Mouse (Mus musculus): ENCODE measurements at regions not wholly inside any gene's neighbourhood (a gene's known extent, or its start where the extent isn't known, plus 50 kb on each side); places are given as distances from the start of the nearest gene placed in this dataset.

- no peak overlapping the region for H3K4me3 ChIP-seq (replicated peaks; ENCODE audit: low read length)
Observed at GRCm38 (mm10) chr10:104367219-104367618, 173.4 kb downstream of the Gm4340 start.

DNA sequence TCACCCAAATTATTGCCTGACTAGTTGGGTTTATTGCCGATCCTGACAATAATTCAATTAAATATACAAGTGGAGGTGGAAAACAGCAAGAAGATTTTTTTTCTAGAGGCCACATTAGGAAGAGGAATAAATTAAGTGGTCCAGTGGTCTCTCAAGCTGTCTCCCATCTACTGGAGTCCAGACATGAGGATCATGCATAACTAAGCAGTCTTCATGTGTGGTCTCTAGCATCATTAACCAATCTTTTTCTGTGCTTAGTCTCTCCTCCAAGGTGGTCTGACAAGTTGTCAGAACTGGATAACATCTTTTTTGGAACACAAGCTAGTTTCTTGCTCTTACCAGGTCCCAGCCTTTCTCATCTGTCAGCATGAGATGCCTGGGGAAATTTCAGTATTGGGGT, 180.7 kb downstream of the Gm4340 start:
- H3K4me3 ChIP-seq (replicated peaks; ENCODE audit: low read length): no peak overlapping the region
- no peaks in the 10 kb centered on the region for H3K36me3 ChIP-seq (ENCODE audit: control insufficient read depth, insufficient read depth, low read length)
- 81% methylated on average over 1 of the region's 1 CpGs for WGBS
- H3K4me1 ChIP-seq (ENCODE audit: control insufficient read depth, insufficient read depth, low read length): no peaks in the 10 kb centered on the region
- ATAC-seq (ENCODE audit: insufficient read depth, low FRiP score): no peak
- no peaks in the 10 kb centered on the region for H3K9me3 ChIP-seq (replicated peaks; ENCODE audit: control insufficient read depth, low read length)
- no peak overlapping the region for H3K9ac ChIP-seq (ENCODE audit: low read length)
- no peaks in the 10 kb centered on the region for H3K27me3 ChIP-seq (ENCODE audit: control insufficient read depth, insufficient read depth, low read length)
- H3K27ac ChIP-seq (ENCODE audit: low read length): no peak overlapping the region
- H3K4me2 ChIP-seq (ENCODE audit: low read depth, low read length): no peak overlapping the region

More at GRCm38 (mm10) chr10:104367219-104367618, 173.4 kb downstream of the Gm4340 start:
- no peaks in the 10 kb centered on the region for H3K27me3 ChIP-seq (ENCODE audit: control insufficient read depth, insufficient read depth, low read length)
- no peaks in the 10 kb centered on the region for H3K9me3 ChIP-seq (replicated peaks; ENCODE audit: control insufficient read depth, low read length)
- no peak for ATAC-seq (ENCODE audit: insufficient read depth, low FRiP score)
- H3K9ac ChIP-seq (ENCODE audit: low read length): no peak overlapping the region
- no peaks in the 10 kb centered on the region for H3K4me1 ChIP-seq (ENCODE audit: control insufficient read depth, insufficient read depth, low read length)
- no peak overlapping the region for H3K27ac ChIP-seq (ENCODE audit: low read length)
- H3K36me3 ChIP-seq (ENCODE audit: control insufficient read depth, insufficient read depth, low read length): no peaks in the 10 kb centered on the region
- H3K4me2 ChIP-seq (ENCODE audit: low read depth, low read length): no peak overlapping the region
- 95% methylated on average over 2 of the region's 2 CpGs for WGBS

DNA sequence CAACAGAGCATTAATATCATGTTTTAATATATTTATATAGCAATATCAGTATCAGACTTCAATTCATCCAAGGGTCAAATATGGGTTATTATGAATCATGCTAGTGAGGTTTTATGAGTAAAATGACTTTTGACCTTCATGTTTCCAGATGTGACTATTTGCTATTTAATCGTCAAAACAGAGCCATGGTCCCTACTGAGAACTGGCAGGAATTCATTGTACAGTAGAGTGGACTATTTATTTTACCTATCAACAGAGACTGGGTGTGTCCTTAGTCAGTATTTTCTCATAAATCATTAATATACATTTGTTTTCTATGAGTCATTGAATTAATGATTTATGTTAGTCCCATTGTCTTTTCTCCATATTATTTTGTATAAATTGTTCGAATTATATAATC, 194.4 kb downstream of the Gm4340 start:
- Histone ChIP-seq H3K9me3 (replicated peaks; ENCODE audit: control insufficient read depth, low read length) (no peaks in the 10 kb centered on the region), H3K9ac (ENCODE audit: low read length) (no peak overlapping the region), H3K27me3 (ENCODE audit: control insufficient read depth, insufficient read depth, low read length) (no peaks in the 10 kb centered on the region), H3K36me3 (ENCODE audit: control insufficient read depth, insufficient read depth, low read length) (no peaks in the 10 kb centered on the region), H3K4me3 (replicated peaks; ENCODE audit: low read length) (no peak overlapping the region), H3K4me2 (ENCODE audit: low read depth, low read length) (no peak overlapping the region), H3K27ac (ENCODE audit: low read length) (no peak overlapping the region), H3K4me1 (ENCODE audit: control insufficient read depth, insufficient read depth, low read length) (no peaks in the 10 kb centered on the region)
- ATAC-seq (ENCODE audit: insufficient read depth, low FRiP score): no peak
- 47% methylated on average over 2 of the region's 2 CpGs for WGBS

- 83% methylated on average over 1 of the region's 1 CpGs for WGBS
- no peak for ATAC-seq (ENCODE audit: insufficient read depth, low FRiP score)
- no peaks in the 10 kb centered on the region for H3K27me3 ChIP-seq (ENCODE audit: control insufficient read depth, insufficient read depth, low read length)
- H3K9me3 ChIP-seq (replicated peaks; ENCODE audit: control insufficient read depth, low read length): no peaks in the 10 kb centered on the region
- H3K9ac ChIP-seq (ENCODE audit: low read length): no peak overlapping the region
- H3K36me3 ChIP-seq (ENCODE audit: control insufficient read depth, insufficient read depth, low read length): no peaks in the 10 kb centered on the region
- H3K4me1 ChIP-seq (ENCODE audit: control insufficient read depth, insufficient read depth, low read length): no peaks in the 10 kb centered on the region
- no peak overlapping the region for H3K27ac ChIP-seq (ENCODE audit: low read length)
- H3K4me3 ChIP-seq (replicated peaks; ENCODE audit: low read length): no peak overlapping the region
- H3K4me2 ChIP-seq (ENCODE audit: low read depth, low read length): no peak overlapping the region
Observed at GRCm38 (mm10) chr10:104395711-104396110, 201.9 kb downstream of the Gm4340 start.

DNA sequence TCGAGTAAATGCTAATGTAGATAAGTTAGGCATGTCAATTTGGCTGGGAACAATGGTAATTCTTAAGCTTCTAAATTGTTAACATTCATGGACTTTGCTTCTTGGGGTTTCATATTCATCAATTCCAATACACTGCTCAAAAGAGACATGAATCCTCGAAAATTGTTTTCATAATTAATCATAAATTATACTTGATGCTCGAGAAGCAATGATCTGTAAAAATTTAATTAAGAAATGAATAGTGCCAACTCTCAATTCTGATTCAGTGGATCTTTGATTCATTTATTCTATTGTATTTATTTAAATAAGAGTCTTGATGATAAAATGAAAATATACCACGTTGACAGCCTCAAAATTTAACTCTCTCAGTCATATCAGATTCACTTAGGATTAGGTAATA, 214.9 kb downstream of the Gm4340 start:
- Histone ChIP-seq H3K4me3 (replicated peaks; ENCODE audit: low read length) (no peak overlapping the region), H3K9ac (ENCODE audit: low read length) (no peak overlapping the region), H3K4me2 (ENCODE audit: low read depth, low read length) (no peak overlapping the region), H3K27ac (ENCODE audit: low read length) (no peak overlapping the region), H3K36me3 (ENCODE audit: control insufficient read depth, insufficient read depth, low read length) (no peaks in the 10 kb centered on the region), H3K4me1 (ENCODE audit: control insufficient read depth, insufficient read depth, low read length) (no peaks in the 10 kb centered on the region), H3K27me3 (ENCODE audit: control insufficient read depth, insufficient read depth, low read length) (no peaks in the 10 kb centered on the region), H3K9me3 (replicated peaks; ENCODE audit: control insufficient read depth, low read length) (no peaks in the 10 kb centered on the region)
- 57% methylated on average over 4 of the region's 4 CpGs for WGBS
- ATAC-seq (ENCODE audit: insufficient read depth, low FRiP score): no peak

DNA sequence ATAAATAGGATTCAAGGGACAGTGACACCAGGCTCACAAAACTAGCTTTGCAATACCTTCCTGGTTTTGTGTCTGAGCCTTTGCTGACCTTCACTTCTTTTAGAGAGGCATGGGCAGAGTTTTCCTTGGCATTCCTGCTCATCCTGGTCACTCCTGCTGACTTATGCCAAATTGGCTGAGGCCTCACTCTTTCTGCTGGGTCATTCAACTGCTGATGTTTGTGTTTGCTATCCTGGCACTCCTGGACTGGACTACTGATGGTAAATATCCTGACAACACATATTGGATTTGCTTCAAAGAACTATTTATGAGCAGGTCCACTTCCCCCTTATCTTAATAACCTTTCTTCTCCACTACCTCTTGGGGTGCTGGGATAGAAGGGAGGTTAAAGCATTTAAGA, 228.7 kb downstream of the Gm4340 start:
- H3K4me3 ChIP-seq (replicated peaks; ENCODE audit: low read length): no peak overlapping the region
- H3K36me3 ChIP-seq (ENCODE audit: control insufficient read depth, insufficient read depth, low read length): no peaks in the 10 kb centered on the region
- no peaks in the 10 kb centered on the region for H3K9me3 ChIP-seq (replicated peaks; ENCODE audit: control insufficient read depth, low read length)
- no peaks in the 10 kb centered on the region for H3K27me3 ChIP-seq (ENCODE audit: control insufficient read depth, insufficient read depth, low read length)
- no peak overlapping the region for H3K9ac ChIP-seq (ENCODE audit: low read length)
- H3K4me2 ChIP-seq (ENCODE audit: low read depth, low read length): no peak overlapping the region
- H3K27ac ChIP-seq (ENCODE audit: low read length): no peak overlapping the region
- H3K4me1 ChIP-seq (ENCODE audit: control insufficient read depth, insufficient read depth, low read length): no peaks in the 10 kb centered on the region
- no peak for ATAC-seq (ENCODE audit: insufficient read depth, low FRiP score)

- 76% methylated on average over 4 of the region's 4 CpGs for WGBS
- no peak overlapping the region for H3K4me3 ChIP-seq (replicated peaks; ENCODE audit: low read length)
- H3K4me1 ChIP-seq (ENCODE audit: control insufficient read depth, insufficient read depth, low read length): no peaks in the 10 kb centered on the region
- H3K27me3 ChIP-seq (ENCODE audit: control insufficient read depth, insufficient read depth, low read length): no peaks in the 10 kb centered on the region
- no peak for ATAC-seq (ENCODE audit: insufficient read depth, low FRiP score)
- no peak overlapping the region for H3K9ac ChIP-seq (ENCODE audit: low read length)
- H3K27ac ChIP-seq (ENCODE audit: low read length): no peak overlapping the region
- H3K4me2 ChIP-seq (ENCODE audit: low read depth, low read length): no peak overlapping the region
- H3K36me3 ChIP-seq (ENCODE audit: control insufficient read depth, insufficient read depth, low read length): no peaks in the 10 kb centered on the region
- H3K9me3 ChIP-seq (replicated peaks; ENCODE audit: control insufficient read depth, low read length): no peaks in the 10 kb centered on the region
Observed at GRCm38 (mm10) chr10:104423161-104423560, 229.3 kb downstream of the Gm4340 start.

- Histone ChIP-seq H3K9ac (ENCODE audit: low read length) (no peak overlapping the region), H3K27me3 (ENCODE audit: control insufficient read depth, insufficient read depth, low read length) (no peaks in the 10 kb centered on the region), H3K4me3 (replicated peaks; ENCODE audit: low read length) (no peak overlapping the region), H3K9me3 (replicated peaks; ENCODE audit: control insufficient read depth, low read length) (no peaks in the 10 kb centered on the region), H3K36me3 (ENCODE audit: control insufficient read depth, insufficient read depth, low read length) (no peaks in the 10 kb centered on the region), H3K4me2 (ENCODE audit: low read depth, low read length) (no peak overlapping the region), H3K4me1 (ENCODE audit: control insufficient read depth, insufficient read depth, low read length) (no peaks in the 10 kb centered on the region), H3K27ac (ENCODE audit: low read length) (no peak overlapping the region)
- no peak for ATAC-seq (ENCODE audit: insufficient read depth, low FRiP score)
Observed at GRCm38 (mm10) chr10:104423761-104424160, 229.9 kb downstream of the Gm4340 start.

GRCm38 (mm10) chr10:104444926-104445325, 251.1 kb downstream of the Gm4340 start:
- Histone ChIP-seq H3K4me1 (ENCODE audit: control insufficient read depth, insufficient read depth, low read length) (no peaks in the 10 kb centered on the region), H3K27ac (ENCODE audit: low read length) (no peak overlapping the region), H3K27me3 (ENCODE audit: control insufficient read depth, insufficient read depth, low read length) (no peaks in the 10 kb centered on the region), H3K9me3 (replicated peaks; ENCODE audit: control insufficient read depth, low read length) (no peaks in the 10 kb centered on the region), H3K36me3 (ENCODE audit: control insufficient read depth, insufficient read depth, low read length) (no peaks in the 10 kb centered on the region), H3K4me2 (ENCODE audit: low read depth, low read length) (no peak overlapping the region), H3K9ac (ENCODE audit: low read length) (no peak overlapping the region), H3K4me3 (replicated peaks; ENCODE audit: low read length) (no peak overlapping the region)
- ATAC-seq (ENCODE audit: insufficient read depth, low FRiP score): no peak
- 70% methylated on average over 4 of the region's 4 CpGs for WGBS

Measured in stomach, embryonic 16.5 days (tissue).